Mouse (Mus musculus): Measurements from ENCODE around the gene Rasl10a. TPM values are rescaled to one million over a fixed set of nuclear protein-coding genes. Genes with fewer than 3 reads are reported as not detected.

Rasl10a gene
- polyA plus RNA-seq (2016; fragmentation: Nextera tagmentation; extraction: Ambion mirVana): 0.44 and 0.84 TPM in 2 replicates

- Histone ChIP-seq H3K27ac (peak within 1 kb of the TSS; percentile 26; the same call in 1 of the 2 replicates), H3K27me3 (ENCODE audit: insufficient read depth, poor library complexity, severe bottlenecking) (peaks cover 84% of the 10 kb centered on the region), H3K36me3 (no peaks in the 10 kb centered on the region), H3K4me3 (peak within 1 kb of the TSS; percentile 56), H3K4me1 (replicated peaks) (peaks cover 71% of the 10 kb centered on the region), H3K9me3 (no peaks in the 10 kb centered on the region)
- DNase-seq (ENCODE audit: low spot score): peak; percentile 51
- 2% methylated on average over 77 of the region's 77 CpGs for WGBS
These were observed at the start of gene Rasl10a for GRCm38 (mm10) chr11:5057856-5058641. Gene Rasl10a (plus strand): TSS chr11:5058128.

GRCm38 (mm10) chr11:5008867-5009266 is 49.1 kb upstream of the Rasl10a start:
- no peak for DNase-seq (ENCODE audit: low spot score)
- Histone ChIP-seq H3K4me3 (no peak overlapping the region), H3K27ac (no peak overlapping the region), H3K9me3 (no peaks in the 10 kb centered on the region), H3K27me3 (ENCODE audit: insufficient read depth, poor library complexity, severe bottlenecking) (no peaks in the 10 kb centered on the region), H3K36me3 (peaks cover 38% of the 10 kb centered on the region), H3K4me1 (replicated peaks) (no peaks in the 10 kb centered on the region)
- WGBS: 88% methylated on average over 3 of the region's 3 CpGs

GRCm38 (mm10) chr11:5009354-5010074 is 48.4 kb upstream of the Rasl10a start:
- Histone ChIP-seq H3K9me3 (no peaks in the 10 kb centered on the region), H3K27me3 (ENCODE audit: insufficient read depth, poor library complexity, severe bottlenecking) (no peaks in the 10 kb centered on the region), H3K36me3 (peaks cover 43% of the 10 kb centered on the region), H3K27ac (no peak overlapping the region), H3K4me3 (no peak overlapping the region), H3K4me1 (replicated peaks) (no peaks in the 10 kb centered on the region)
- DNase-seq (ENCODE audit: low spot score): no peak
- WGBS: 87% methylated on average over 3 of the region's 3 CpGs

- H3K4me1 ChIP-seq (replicated peaks): no peaks in the 10 kb centered on the region
- H3K27me3 ChIP-seq (ENCODE audit: insufficient read depth, poor library complexity, severe bottlenecking): no peaks in the 10 kb centered on the region
- H3K27ac ChIP-seq: no peak overlapping the region
- peaks cover 50% of the 10 kb centered on the region for H3K36me3 ChIP-seq
- 94% methylated on average over 1 of the region's 1 CpGs for WGBS
- DNase-seq (ENCODE audit: low spot score): no peak
- no peak overlapping the region for H3K4me3 ChIP-seq
- no peaks in the 10 kb centered on the region for H3K9me3 ChIP-seq
These were observed 47.7 kb upstream of the Rasl10a start for GRCm38 (mm10) chr11:5010205-5010604.

- Histone ChIP-seq H3K4me3 (no peak overlapping the region), H3K27me3 (ENCODE audit: insufficient read depth, poor library complexity, severe bottlenecking) (no peaks in the 10 kb centered on the region), H3K36me3 (peaks cover 63% of the 10 kb centered on the region), H3K27ac (no peak overlapping the region), H3K9me3 (no peaks in the 10 kb centered on the region), H3K4me1 (replicated peaks) (no peaks in the 10 kb centered on the region)
- no peak for DNase-seq (ENCODE audit: low spot score)
- WGBS: 75% methylated on average over 1 of the region's 1 CpGs
These were observed 46.4 kb upstream of the Rasl10a start for GRCm38 (mm10) chr11:5011480-5011879.

- no peaks in the 10 kb centered on the region for H3K4me1 ChIP-seq (replicated peaks)
- no peak for DNase-seq (ENCODE audit: low spot score)
- peaks cover 71% of the 10 kb centered on the region for H3K36me3 ChIP-seq
- H3K4me3 ChIP-seq: no peak overlapping the region
- no peaks in the 10 kb centered on the region for H3K27me3 ChIP-seq (ENCODE audit: insufficient read depth, poor library complexity, severe bottlenecking)
- no peak overlapping the region for H3K27ac ChIP-seq
- no peaks in the 10 kb centered on the region for H3K9me3 ChIP-seq
- 89% methylated on average over 5 of the region's 5 CpGs for WGBS
These were observed 45.7 kb upstream of the Rasl10a start for GRCm38 (mm10) chr11:5012213-5012715.

GRCm38 (mm10) chr11:5015720-5016119 is 42.2 kb upstream of the Rasl10a start:
- no peaks in the 10 kb centered on the region for H3K27me3 ChIP-seq (ENCODE audit: insufficient read depth, poor library complexity, severe bottlenecking)
- H3K4me1 ChIP-seq (replicated peaks): no peaks in the 10 kb centered on the region
- WGBS: 63% methylated on average over 2 of the region's 2 CpGs
- H3K9me3 ChIP-seq: no peaks in the 10 kb centered on the region
- H3K36me3 ChIP-seq: peaks cover 91% of the 10 kb centered on the region
- no peak overlapping the region for H3K4me3 ChIP-seq
- peak; percentile 20 for DNase-seq (ENCODE audit: low spot score)
- H3K27ac ChIP-seq: no peak overlapping the region

GRCm38 (mm10) chr11:5016286-5016685 is 41.6 kb upstream of the Rasl10a start:
- 92% methylated on average over 5 of the region's 5 CpGs for WGBS
- H3K4me1 ChIP-seq (replicated peaks): no peaks in the 10 kb centered on the region
- no peaks in the 10 kb centered on the region for H3K9me3 ChIP-seq
- peaks cover 92% of the 10 kb centered on the region for H3K36me3 ChIP-seq
- no peaks in the 10 kb centered on the region for H3K27me3 ChIP-seq (ENCODE audit: insufficient read depth, poor library complexity, severe bottlenecking)
- H3K27ac ChIP-seq: no peak overlapping the region
- DNase-seq (ENCODE audit: low spot score): no peak
- H3K4me3 ChIP-seq: no peak overlapping the region

GRCm38 (mm10) chr11:5017506-5017905 is 40.4 kb upstream of the Rasl10a start:
- Histone ChIP-seq H3K4me1 (replicated peaks) (no peaks in the 10 kb centered on the region), H3K4me3 (no peak overlapping the region), H3K9me3 (no peaks in the 10 kb centered on the region), H3K27me3 (ENCODE audit: insufficient read depth, poor library complexity, severe bottlenecking) (no peaks in the 10 kb centered on the region), H3K36me3 (peaks cover 88% of the 10 kb centered on the region), H3K27ac (no peak overlapping the region)
- 74% methylated on average over 6 of the region's 6 CpGs for WGBS
- DNase-seq (ENCODE audit: low spot score): no peak

GRCm38 (mm10) chr11:5025108-5025507 is 32.8 kb upstream of the Rasl10a start:
- no peak overlapping the region for H3K4me3 ChIP-seq
- no peaks in the 10 kb centered on the region for H3K4me1 ChIP-seq (replicated peaks)
- DNase-seq (ENCODE audit: low spot score): no peak
- H3K27ac ChIP-seq: no peak overlapping the region
- peaks cover 91% of the 10 kb centered on the region for H3K36me3 ChIP-seq
- 93% methylated on average over 1 of the region's 1 CpGs for WGBS
- no peaks in the 10 kb centered on the region for H3K27me3 ChIP-seq (ENCODE audit: insufficient read depth, poor library complexity, severe bottlenecking)
- no peaks in the 10 kb centered on the region for H3K9me3 ChIP-seq

- H3K36me3 ChIP-seq: peaks cover 100% of the 10 kb centered on the region
These were observed 29.7 kb upstream of the Rasl10a start for GRCm38 (mm10) chr11:5028228-5028627.

GRCm38 (mm10) chr11:5032706-5033105 is 25.2 kb upstream of the Rasl10a start:
- Histone ChIP-seq H3K27ac (no peak overlapping the region), H3K9me3 (no peaks in the 10 kb centered on the region), H3K36me3 (peaks cover 100% of the 10 kb centered on the region), H3K4me3 (no peak overlapping the region), H3K27me3 (ENCODE audit: insufficient read depth, poor library complexity, severe bottlenecking) (no peaks in the 10 kb centered on the region), H3K4me1 (replicated peaks) (no peaks in the 10 kb centered on the region)
- 95% methylated on average over 10 of the region's 10 CpGs for WGBS
- DNase-seq (ENCODE audit: low spot score): no peak

More at GRCm38 (mm10) chr11:5028228-5028627, 29.7 kb upstream of the Rasl10a start:
- 95% methylated on average over 7 of the region's 7 CpGs for WGBS
- DNase-seq (ENCODE audit: low spot score): no peak
- H3K27me3 ChIP-seq (ENCODE audit: insufficient read depth, poor library complexity, severe bottlenecking): no peaks in the 10 kb centered on the region
- H3K9me3 ChIP-seq: no peaks in the 10 kb centered on the region
- no peaks in the 10 kb centered on the region for H3K4me1 ChIP-seq (replicated peaks)
- H3K4me3 ChIP-seq: no peak overlapping the region
- no peak overlapping the region for H3K27ac ChIP-seq

GRCm38 (mm10) chr11:5033136-5033535 is 24.8 kb upstream of the Rasl10a start:
- no peak overlapping the region for H3K4me3 ChIP-seq
- H3K9me3 ChIP-seq: no peaks in the 10 kb centered on the region
- H3K36me3 ChIP-seq: peaks cover 100% of the 10 kb centered on the region
- H3K4me1 ChIP-seq (replicated peaks): no peaks in the 10 kb centered on the region
- 95% methylated on average over 3 of the region's 3 CpGs for WGBS
- no peak overlapping the region for H3K27ac ChIP-seq
- no peak for DNase-seq (ENCODE audit: low spot score)
- no peaks in the 10 kb centered on the region for H3K27me3 ChIP-seq (ENCODE audit: insufficient read depth, poor library complexity, severe bottlenecking)

Data from hindbrain, embryonic 10.5 days (tissue).